Mouse (Mus musculus) kidney, adult 11 months (tissue): ENCODE measurements around the gene Ncbp3.
A peak's percentile ranks its signal among the peaks of the same experiment; 100 is the strongest.

Source experiments
- DNase-seq: peaks from one replicate; pipeline ENCODE4 v3.0.0; 2022

Ncbp3 gene

GRCm38 (mm10) chr11:73090283-73090682 is 42.7 kb downstream of the Ncbp3 start, which contains the start of gene Itgae:
Gene Itgae (plus strand): TSS chr11:73090583.
- DNase-seq, result no peak

- DNase-seq, result no peak
Observed at GRCm38 (mm10) chr11:73090826-73091225, 43.2 kb downstream of the Ncbp3 start.

GRCm38 (mm10) chr11:73092057-73092456 is 44.5 kb downstream of the Ncbp3 start:
- DNase-seq, result peak; percentile 21

GRCm38 (mm10) chr11:73092877-73093276 is 45.3 kb downstream of the Ncbp3 start:
- no peak for DNase-seq

- DNase-seq, result no peak
Observed at GRCm38 (mm10) chr11:73094231-73094995, 46.8 kb downstream of the Ncbp3 start.

GRCm38 (mm10) chr11:73098860-73099259 is 51.3 kb downstream of the Ncbp3 start:
- DNase-seq, result no peak

- DNase-seq, result no peak
Observed at GRCm38 (mm10) chr11:73099976-73100750, 52.6 kb downstream of the Ncbp3 start.

GRCm38 (mm10) chr11:73101308-73101707 is 53.7 kb downstream of the Ncbp3 start:
- no peak for DNase-seq

- no peak for DNase-seq
Observed at GRCm38 (mm10) chr11:73105246-73105645, 57.7 kb downstream of the Ncbp3 start.

- DNase-seq, result peak; percentile 26
Observed at GRCm38 (mm10) chr11:73107358-73107757, 59.8 kb downstream of the Ncbp3 start.

GRCm38 (mm10) chr11:73108195-73108897 is 60.8 kb downstream of the Ncbp3 start:
- DNase-seq, result no peak

- DNase-seq, result no peak
Observed at GRCm38 (mm10) chr11:73108898-73109625, 61.5 kb downstream of the Ncbp3 start.

- DNase-seq, result no peak
Observed at GRCm38 (mm10) chr11:73109941-73110340, 62.4 kb downstream of the Ncbp3 start.

- no peak for DNase-seq
Observed at GRCm38 (mm10) chr11:73111414-73111813, 63.8 kb downstream of the Ncbp3 start.

GRCm38 (mm10) chr11:73126495-73126894 is 78.9 kb downstream of the Ncbp3 start:
- no peak for DNase-seq

GRCm38 (mm10) chr11:73131020-73131419 is 83.4 kb downstream of the Ncbp3 start:
- DNase-seq, result peak; percentile 37

GRCm38 (mm10) chr11:73132999-73133398 is 85.4 kb downstream of the Ncbp3 start:
- DNase-seq, result no peak

- no peak for DNase-seq
Observed at GRCm38 (mm10) chr11:73134222-73134621, 86.6 kb downstream of the Ncbp3 start.

GRCm38 (mm10) chr11:73136587-73136986 is 89.0 kb downstream of the Ncbp3 start:
- no peak for DNase-seq

- DNase-seq, result no peak
Observed at GRCm38 (mm10) chr11:73137116-73137515, 89.5 kb downstream of the Ncbp3 start.

GRCm38 (mm10) chr11:73137591-73138501 is 90.3 kb downstream of the Ncbp3 start, which contains the start of gene Haspin:
Gene Haspin (minus strand): TSS chr11:73138294.
- peak; percentile 88 for DNase-seq
